Mouse (Mus musculus) c-Kit-negative CD71-positive TER-119-positive erythroid progenitor cells, embryonic 14.5 days (primary cell): ENCODE results near the gene Kdm5c.
A peak's percentile ranks its signal among the peaks of the same experiment; 100 is the strongest.
"Not testable (repeated sequence)": the region's sequence is repeated elsewhere in the genome, so short reads cannot be mapped to it uniquely, and the experiment has no call there.

Source experiments
- DNase-seq: peaks from one replicate; pipeline ENCODE4 v3.0.0-alpha.2; 2013; ENCODE audit warnings: low read depth, low spot score

Kdm5c gene

DNA sequence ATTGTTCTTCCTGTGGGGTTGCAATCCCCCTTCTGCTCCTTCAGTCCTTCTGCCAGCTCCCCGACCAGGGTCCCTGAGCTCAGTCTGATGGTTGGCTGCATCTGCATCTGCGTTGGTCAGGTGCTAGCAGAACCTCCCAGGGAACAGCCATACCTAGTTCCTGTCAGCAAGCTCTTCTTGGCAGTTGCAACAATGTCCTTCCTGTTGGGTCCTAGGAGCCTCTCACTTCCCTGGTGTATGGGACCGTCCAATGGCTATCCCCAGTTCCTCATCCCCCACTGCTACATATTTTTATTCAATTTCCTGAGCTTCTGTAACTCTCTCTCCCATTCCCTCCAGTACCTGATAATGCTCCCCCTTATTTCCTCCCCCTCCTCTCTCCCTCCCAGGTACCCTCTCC is 51.9 kb downstream of the Kdm5c start:
- DNase-seq: no peak

DNA sequence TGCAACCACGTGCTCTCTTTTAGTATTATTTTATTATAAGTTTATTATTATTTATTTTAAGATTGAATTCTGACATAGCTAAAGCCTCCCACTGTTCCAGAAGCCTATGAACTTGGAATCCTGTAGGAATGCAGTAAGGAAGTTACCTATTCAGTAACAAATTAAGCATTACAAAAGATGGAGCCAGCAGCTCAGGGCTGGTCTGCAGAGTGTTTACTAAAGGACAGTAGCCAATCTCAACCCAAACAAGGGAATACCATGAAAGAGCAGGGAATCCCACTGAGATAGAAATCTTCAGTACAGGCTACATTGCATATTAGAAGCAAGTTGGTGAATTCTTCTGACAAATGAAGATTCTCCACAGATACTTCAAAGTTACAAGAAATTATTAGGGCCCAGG is 54.2 kb downstream of the Kdm5c start:
- DNase-seq: not testable (repeated sequence)

- no peak for DNase-seq
Observed at GRCm38 (mm10) chrX:152306224-152306623, 73.4 kb downstream of the Kdm5c start.

GRCm38 (mm10) chrX:152307371-152307770 is 74.6 kb downstream of the Kdm5c start:
- DNase-seq: peak; percentile 65

GRCm38 (mm10) chrX:152307942-152308341 is 75.1 kb downstream of the Kdm5c start:
- DNase-seq: peak; percentile 63

DNA sequence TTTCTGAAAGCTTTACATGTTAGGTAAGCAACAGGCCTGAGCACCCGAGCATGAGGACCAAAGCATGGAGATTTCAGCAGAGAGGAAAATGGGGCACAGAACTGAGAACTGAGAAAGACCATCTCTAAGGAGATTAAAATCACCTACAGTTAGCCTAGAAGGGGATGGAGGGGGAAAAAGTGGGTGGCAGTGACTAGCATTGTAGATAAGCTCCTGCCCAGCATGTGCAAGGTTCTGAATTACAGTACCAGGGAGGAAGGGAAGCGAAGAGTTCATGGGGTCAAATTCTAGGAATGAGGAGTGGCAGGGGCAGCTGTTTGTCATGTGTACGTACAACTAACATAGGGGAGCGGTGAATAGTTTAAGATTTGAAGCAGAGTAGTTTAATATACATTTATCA is 87.7 kb downstream of the Kdm5c start:
- no peak for DNase-seq

- DNase-seq: no peak
Observed at GRCm38 (mm10) chrX:152322776-152323175, 90.0 kb downstream of the Kdm5c start.

DNA sequence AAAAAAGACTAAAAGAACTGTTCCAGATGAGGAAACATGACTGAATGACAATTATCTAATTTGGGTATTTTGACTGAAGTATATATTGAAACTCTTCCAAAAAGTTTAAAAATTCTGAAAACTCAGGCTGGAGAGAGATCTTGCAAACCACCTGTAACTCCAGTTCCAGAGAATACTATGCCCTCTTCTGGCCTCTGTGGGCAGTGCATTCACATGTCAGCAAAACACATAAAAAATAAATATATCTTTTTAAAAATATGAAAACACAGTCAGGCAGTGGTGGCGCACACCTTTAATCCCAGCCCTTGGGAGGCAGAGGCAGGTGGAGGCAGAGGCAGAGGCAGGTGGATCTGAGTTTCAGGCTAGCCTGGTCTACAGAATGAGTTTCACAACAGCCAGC is 90.8 kb downstream of the Kdm5c start:
- DNase-seq: no peak
